Mouse (Mus musculus): ENCODE measurements around the gene Prkar1b. TPM values are rescaled to one million over a fixed set of nuclear protein-coding genes. Genes with fewer than 3 reads are reported as not detected.

Prkar1b gene
- polyA plus RNA-seq, 1 experiment from 2014 or later: 0.62 TPM

- H3K9me3 ChIP-seq (ENCODE audit: low read length): no peaks in the 10 kb centered on the region
- TF ChIP-seq CTCF (IDR thresholded peaks at IDR 0.05; ENCODE audit: low read depth) (no peak), EP300 (IDR thresholded peaks at IDR 0.05; ENCODE audit: low read depth) (no peak)
- ATAC-seq: no peak
- no peak for DNase-seq
- no peaks in the 10 kb centered on the region for H3K27me3 ChIP-seq (ENCODE audit: insufficient read depth, low read length)
- no peak overlapping the region for H3K4me3 ChIP-seq (ENCODE audit: low read depth, low read length)
- H3K9ac ChIP-seq (replicated peaks): no peak overlapping the region
- H3K4me1 ChIP-seq (ENCODE audit: insufficient read depth): no peaks in the 10 kb centered on the region
- H3K27ac ChIP-seq (ENCODE audit: low read depth): no peak overlapping the region
- H3K4me2 ChIP-seq (ENCODE audit: low read depth, low read length): no peak overlapping the region
- WGBS (ENCODE audit: insufficient replicate concordance): 66% methylated on average over 11 of the region's 11 CpGs
- H3K36me3 ChIP-seq (replicated peaks; ENCODE audit: insufficient read depth, low read length): no peaks in the 10 kb centered on the region
Observed at GRCm38 (mm10) chr5:139077311-139078155, 72.3 kb downstream of the Prkar1b start.

DNA sequence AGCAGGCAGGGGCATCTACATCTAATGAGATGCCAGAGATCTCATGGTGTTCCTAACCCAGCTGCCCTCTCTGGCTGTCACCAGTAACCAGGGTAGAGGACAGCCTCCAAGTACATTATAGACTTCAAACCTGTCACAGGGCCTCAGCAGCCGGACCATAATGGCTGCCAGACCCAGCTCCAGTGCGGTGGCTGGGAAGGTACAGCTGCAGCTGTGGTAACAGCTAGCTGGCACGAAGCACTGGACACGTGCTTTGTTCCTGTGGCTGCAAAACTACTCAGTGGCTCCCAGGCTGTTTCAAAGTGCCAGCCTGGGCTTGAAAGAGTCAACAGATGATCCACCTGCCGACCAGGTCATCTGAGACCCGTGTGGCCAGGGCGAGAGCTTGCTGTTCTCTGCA lies 73.4 kb downstream of the Prkar1b start:
- H3K27me3 ChIP-seq (ENCODE audit: insufficient read depth, low read length): no peaks in the 10 kb centered on the region
- no peak overlapping the region for H3K27ac ChIP-seq (ENCODE audit: low read depth)
- H3K4me3 ChIP-seq (ENCODE audit: low read depth, low read length): no peak overlapping the region
- DNase-seq (no peak), ATAC-seq (no peak)
- no peaks in the 10 kb centered on the region for H3K9me3 ChIP-seq (ENCODE audit: low read length)
- WGBS (ENCODE audit: insufficient replicate concordance): 77% methylated on average over 7 of the region's 7 CpGs
- H3K9ac ChIP-seq (replicated peaks): no peak overlapping the region
- H3K36me3 ChIP-seq (replicated peaks; ENCODE audit: insufficient read depth, low read length): no peaks in the 10 kb centered on the region
- no peak overlapping the region for H3K4me2 ChIP-seq (ENCODE audit: low read depth, low read length)
- no peaks in the 10 kb centered on the region for H3K4me1 ChIP-seq (ENCODE audit: insufficient read depth)
- TF ChIP-seq CTCF (IDR thresholded peaks at IDR 0.05; ENCODE audit: low read depth): no peak
- no peak for TF ChIP-seq EP300 (IDR thresholded peaks at IDR 0.05; ENCODE audit: low read depth)

DNA sequence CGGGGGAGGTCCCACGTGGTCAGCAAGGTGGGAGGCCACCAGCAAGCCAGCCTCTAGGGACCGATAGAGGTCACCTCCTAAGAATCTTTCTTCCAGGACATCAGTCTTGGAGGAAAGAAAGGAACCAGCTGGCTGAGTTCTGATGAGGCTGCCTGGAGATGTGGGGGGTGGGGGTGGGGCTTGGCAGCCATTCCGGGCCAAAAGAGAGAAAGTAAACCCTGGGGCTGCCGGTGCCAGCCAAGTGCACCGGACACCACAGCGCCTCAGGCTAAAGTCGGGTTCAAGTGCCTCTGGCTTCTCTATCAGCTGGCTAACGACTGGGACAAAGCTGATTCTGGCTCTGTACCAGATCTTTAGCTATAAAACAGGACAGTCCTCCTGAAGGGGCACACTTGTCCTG lies 74.0 kb downstream of the Prkar1b start:
- DNase-seq: no peak
- WGBS (ENCODE audit: insufficient replicate concordance): 52% methylated on average over 8 of the region's 9 CpGs

GRCm38 (mm10) chr5:139075125-139075524 lies 74.7 kb downstream of the Prkar1b start:
- DNase-seq (peak; percentile 75), ATAC-seq (peak; percentile 47; the same call in 1 of the 2 replicates)
- no peak overlapping the region for H3K27ac ChIP-seq (ENCODE audit: low read depth)
- H3K4me1 ChIP-seq (ENCODE audit: insufficient read depth): no peaks in the 10 kb centered on the region
- no peaks in the 10 kb centered on the region for H3K9me3 ChIP-seq (ENCODE audit: low read length)
- TF ChIP-seq CTCF (IDR thresholded peaks at IDR 0.05; ENCODE audit: low read depth): peak; percentile 85
- TF ChIP-seq EP300 (IDR thresholded peaks at IDR 0.05; ENCODE audit: low read depth): no peak
- no peaks in the 10 kb centered on the region for H3K27me3 ChIP-seq (ENCODE audit: insufficient read depth, low read length)
- no peak overlapping the region for H3K4me3 ChIP-seq (ENCODE audit: low read depth, low read length)
- no peak overlapping the region for H3K9ac ChIP-seq (replicated peaks)
- H3K4me2 ChIP-seq (ENCODE audit: low read depth, low read length): no peak overlapping the region
- no peaks in the 10 kb centered on the region for H3K36me3 ChIP-seq (replicated peaks; ENCODE audit: insufficient read depth, low read length)
- whole genome bisulfite sequencing (ENCODE audit: insufficient replicate concordance): 16% methylated on average over 3 of the region's 3 CpGs

More for the DNA sequence above, 74.0 kb downstream of the Prkar1b start:
- Histone ChIP-seq H3K27me3 (ENCODE audit: insufficient read depth, low read length) (no peaks in the 10 kb centered on the region), H3K27ac (ENCODE audit: low read depth) (no peak overlapping the region), H3K9me3 (ENCODE audit: low read length) (no peaks in the 10 kb centered on the region), H3K4me2 (ENCODE audit: low read depth, low read length) (no peak overlapping the region), H3K9ac (replicated peaks) (no peak overlapping the region), H3K4me3 (ENCODE audit: low read depth, low read length) (no peak overlapping the region), H3K4me1 (ENCODE audit: insufficient read depth) (no peaks in the 10 kb centered on the region), H3K36me3 (replicated peaks; ENCODE audit: insufficient read depth, low read length) (no peaks in the 10 kb centered on the region)
- ATAC-seq: no peak
- no peak for TF ChIP-seq CTCF (IDR thresholded peaks at IDR 0.05; ENCODE audit: low read depth)
- no peak for TF ChIP-seq EP300 (IDR thresholded peaks at IDR 0.05; ENCODE audit: low read depth)

GRCm38 (mm10) chr5:139073977-139074376 lies 75.8 kb downstream of the Prkar1b start:
- Histone ChIP-seq H3K4me2 (ENCODE audit: low read depth, low read length) (no peak overlapping the region), H3K27me3 (ENCODE audit: insufficient read depth, low read length) (no peaks in the 10 kb centered on the region), H3K36me3 (replicated peaks; ENCODE audit: insufficient read depth, low read length) (no peaks in the 10 kb centered on the region), H3K9ac (replicated peaks) (no peak overlapping the region), H3K9me3 (ENCODE audit: low read length) (no peaks in the 10 kb centered on the region), H3K4me3 (ENCODE audit: low read depth, low read length) (no peak overlapping the region), H3K4me1 (ENCODE audit: insufficient read depth) (no peaks in the 10 kb centered on the region), H3K27ac (ENCODE audit: low read depth) (no peak overlapping the region)
- DNase-seq (no peak), ATAC-seq (no peak)
- TF ChIP-seq EP300 (IDR thresholded peaks at IDR 0.05; ENCODE audit: low read depth) (no peak), CTCF (IDR thresholded peaks at IDR 0.05; ENCODE audit: low read depth) (no peak)
- WGBS (ENCODE audit: insufficient replicate concordance): 85% methylated on average over 7 of the region's 7 CpGs

DNA sequence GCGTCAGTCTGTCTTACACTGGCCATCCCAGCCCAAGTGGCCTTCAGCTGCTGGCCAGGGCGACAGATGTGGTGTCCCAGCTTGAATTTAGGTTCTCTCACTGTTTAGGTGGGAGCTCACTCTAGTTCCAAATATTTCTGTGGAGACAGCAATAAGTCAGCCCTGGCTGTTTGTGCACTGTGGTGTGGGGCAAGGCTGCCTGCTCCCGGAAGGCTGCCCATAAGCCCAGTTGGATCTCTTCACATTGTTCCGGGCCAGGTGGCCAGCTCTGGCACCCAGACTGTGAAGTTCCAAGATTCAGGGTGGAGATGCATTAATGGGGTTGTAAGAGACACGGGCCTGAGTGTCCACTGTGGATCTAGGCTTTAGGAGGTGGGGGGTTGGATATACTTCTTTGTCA lies 76.9 kb downstream of the Prkar1b start:
- Histone ChIP-seq H3K36me3 (replicated peaks; ENCODE audit: insufficient read depth, low read length) (no peaks in the 10 kb centered on the region), H3K4me3 (ENCODE audit: low read depth, low read length) (no peak overlapping the region), H3K9ac (replicated peaks) (no peak overlapping the region), H3K27me3 (ENCODE audit: insufficient read depth, low read length) (no peaks in the 10 kb centered on the region), H3K4me1 (ENCODE audit: insufficient read depth) (no peaks in the 10 kb centered on the region), H3K4me2 (ENCODE audit: low read depth, low read length) (no peak overlapping the region), H3K9me3 (ENCODE audit: low read length) (no peaks in the 10 kb centered on the region), H3K27ac (ENCODE audit: low read depth) (no peak overlapping the region)
- ATAC-seq (no peak), DNase-seq (no peak)
- WGBS (ENCODE audit: insufficient replicate concordance): 75% methylated on average over 5 of the region's 5 CpGs
- TF ChIP-seq CTCF (IDR thresholded peaks at IDR 0.05; ENCODE audit: low read depth): no peak
- no peak for TF ChIP-seq EP300 (IDR thresholded peaks at IDR 0.05; ENCODE audit: low read depth)

All from liver, postnatal 0 days (tissue).